In genomic region chr2:124418319-124418718, GRCm38 (mm10) we compare ENCODE assay signal across 23 mouse cellular contexts.
DNase-seq lines count a peak whose midpoint lies in the region; ATAC-seq lines count a peak whose summit lies in the region.
"Had no signal": no experiment of that assay in that cellular context is flagged by ENCODE, and none has a peak within 500 bp of the region (broad histone marks: within the 10 kb centered on the region; RNA-seq: fewer than 3 reads in every experiment).

No protein-coding gene starts in this region.

- H3K4me2 ChIP-seq in intestine, embryonic 16.5 days (ENCODE audit: low read depth, low read length), result no peak overlapping the region
- H3K4me2 ChIP-seq in intestine, embryonic 15.5 days (replicated peaks), result no peak overlapping the region
- H3K4me2 ChIP-seq: embryonic facial prominence, embryonic 13.5 days; embryonic facial prominence, embryonic 15.5 days; forebrain, embryonic 12.5 days had no signal

- peak; percentile 58 for ATAC-seq in intestine, embryonic 16.5 days
- ATAC-seq in intestine, embryonic 15.5 days, result no peak
- peak; percentile 53 for ATAC-seq in granulocyte monocyte progenitor cell, adult 5-6 weeks (replicated peaks; ENCODE audit: poor library complexity, severe bottlenecking)
- ATAC-seq in megakaryocyte progenitor cell, adult 5-6 weeks (replicated peaks; ENCODE audit: poor library complexity), result peak; percentile 43
- ATAC-seq: forebrain, embryonic 14.5 days; forebrain, embryonic 16.5 days had no signal

- H3K36me3 ChIP-seq in intestine, embryonic 16.5 days (ENCODE audit: control insufficient read depth, insufficient read depth, low read length), result no peaks in the 10 kb centered on the region
- H3K36me3 ChIP-seq in intestine, embryonic 15.5 days, result no peaks in the 10 kb centered on the region
- H3K36me3 ChIP-seq: embryonic facial prominence, embryonic 13.5 days; embryonic facial prominence, embryonic 15.5 days; forebrain, embryonic 10.5 days; forebrain, embryonic 12.5 days had no signal

- peaks cover 3% of the 10 kb centered on the region; the same call in 1 of the 2 replicates for H3K4me1 ChIP-seq in intestine, embryonic 16.5 days (ENCODE audit: control insufficient read depth, insufficient read depth, low read length)
- no peaks in the 10 kb centered on the region for H3K4me1 ChIP-seq in intestine, embryonic 15.5 days (replicated peaks)
- H3K4me1 ChIP-seq: embryonic facial prominence, embryonic 15.5 days; forebrain, embryonic 10.5 days; forebrain, embryonic 12.5 days had no signal

- peak; percentile 35 for DNase-seq in adipocyte (ENCODE audit: low spot score)
- DNase-seq in urinary bladder, postnatal 36 days (ENCODE audit: low spot score in 2 of 2), result no peak
- DNase-seq in natural killer cell, adult 2 months (ENCODE audit: low spot score in 2 of 2), result no peak
- DNase-seq: adrenal gland, adult 8-10 months; adrenal gland, postnatal 14 days; adrenal gland, postnatal 36 days; cerebellum, adult 11-12 months; cerebellum, adult 2 months; cerebellum, adult 9-10 months; cerebellum, postnatal 14 days; cerebellum, postnatal 36 days; embryo, embryonic 11 days had no signal

- no peaks in the 10 kb centered on the region for H3K9me3 ChIP-seq in intestine, embryonic 16.5 days (ENCODE audit: control insufficient read depth, low read length)
- H3K9me3 ChIP-seq in intestine, embryonic 15.5 days, result no peaks in the 10 kb centered on the region
- H3K9me3 ChIP-seq: embryonic facial prominence, embryonic 13.5 days; embryonic facial prominence, embryonic 15.5 days; forebrain, embryonic 10.5 days; forebrain, embryonic 12.5 days had no signal

- 88% methylated on average over 2 of the region's 2 CpGs for WGBS in intestine, embryonic 16.5 days
- WGBS in intestine, embryonic 15.5 days, result 95% methylated on average over 2 of the region's 2 CpGs

- no peak overlapping the region for H3K4me3 ChIP-seq in intestine, embryonic 16.5 days (ENCODE audit: low read length)
- no peak overlapping the region for H3K4me3 ChIP-seq in intestine, embryonic 15.5 days (replicated peaks)
- H3K4me3 ChIP-seq: embryonic facial prominence, embryonic 13.5 days; embryonic facial prominence, embryonic 15.5 days; erythroblast, embryonic 14.5 days; forebrain, embryonic 10.5 days; forebrain, embryonic 12.5 days had no signal

- H3K27ac ChIP-seq in intestine, embryonic 16.5 days (ENCODE audit: low read length), result no peak overlapping the region
- no peak overlapping the region for H3K27ac ChIP-seq in intestine, embryonic 15.5 days
- H3K27ac ChIP-seq: embryonic facial prominence, embryonic 13.5 days; embryonic facial prominence, embryonic 15.5 days; forebrain, embryonic 10.5 days; forebrain, embryonic 12.5 days had no signal

- no peaks in the 10 kb centered on the region for H3K27me3 ChIP-seq in intestine, embryonic 16.5 days (replicated peaks; ENCODE audit: control insufficient read depth, insufficient read depth, low read length)
- no peaks in the 10 kb centered on the region for H3K27me3 ChIP-seq in intestine, embryonic 15.5 days (replicated peaks)
- H3K27me3 ChIP-seq: embryonic facial prominence, embryonic 13.5 days; embryonic facial prominence, embryonic 15.5 days; forebrain, embryonic 12.5 days had no signal

- H3K9ac ChIP-seq in intestine, embryonic 16.5 days (ENCODE audit: low read depth, low read length), result no peak overlapping the region
- H3K9ac ChIP-seq in intestine, embryonic 15.5 days, result no peak overlapping the region
- H3K9ac ChIP-seq: embryonic facial prominence, embryonic 13.5 days; embryonic facial prominence, embryonic 15.5 days; forebrain, embryonic 12.5 days had no signal
